Mouse (Mus musculus) inflammation-experienced regulatory T-cells, adult 6 months (primary cell): ENCODE data around the gene Focad. TPM values are rescaled to one million over a fixed set of nuclear protein-coding genes. Genes with fewer than 3 reads are reported as not detected.

ENCODE experiments used
- polyA plus RNA-seq, 3 experiments: library from polyadenylated mRNA; unstranded; fragments of 100-300 nt; shearing (Covaris generic); gene quantifications; one replicate each; pipeline ENCODE4 v1.2.1; 2017

The Focad gene
- polyA plus RNA-seq, 3 experiments from 2014 or later: 6.9 to 14.5 (median 11.6) TPM

Other genes with a start within 250 kb of the Focad start
- gene Mllt3, start 61.3 kb upstream of the Focad start, polyA plus RNA-seq: 100 to 1,000 TPM in 2 of 3 experiments, 10 to 100 TPM in 1; 91.7 to 126 (median 120) TPM